Mouse (Mus musculus): Measurements from ENCODE around the gene Ms4a4d. TPM values are rescaled to one million over a fixed set of nuclear protein-coding genes. Genes with fewer than 3 reads are reported as not detected.

The Ms4a4d gene
- polyA plus RNA-seq, 1 experiment from 2014 or later, result 0.21 TPM

DNA sequence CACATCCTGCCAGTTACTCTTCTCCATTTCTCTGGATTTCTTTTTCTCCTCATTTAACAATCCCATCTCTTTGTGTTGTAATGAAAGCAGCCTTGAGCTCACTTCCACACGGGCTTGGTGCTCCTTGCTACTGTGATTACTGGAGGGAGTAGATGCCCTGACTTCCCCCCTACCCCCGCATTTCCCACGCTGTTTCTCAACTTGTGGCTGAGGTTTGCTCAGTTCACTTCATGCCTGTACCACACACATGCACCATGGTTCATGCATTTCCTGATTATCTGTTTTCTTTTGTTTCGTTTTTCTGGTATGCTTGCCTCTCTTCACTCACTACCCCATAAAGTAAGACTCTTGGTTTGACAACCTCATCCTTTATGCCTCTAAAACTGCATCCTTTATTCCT lies 52.6 kb downstream of the Ms4a4d start:
- H3K9me3 ChIP-seq (replicated peaks), result no peaks in the 10 kb centered on the region
- ATAC-seq (ENCODE audit: low read depth) (no peak), DNase-seq (no peak)
- H3K4me2 ChIP-seq, result no peak overlapping the region
- no peak overlapping the region for H3K9ac ChIP-seq
- H3K4me3 ChIP-seq (replicated peaks), result no peak overlapping the region
- 46% methylated on average over 4 of the region's 4 CpGs for WGBS (ENCODE audit: insufficient replicate concordance)
- H3K27ac ChIP-seq, result no peak overlapping the region
- H3K4me1 ChIP-seq (replicated peaks), result no peaks in the 10 kb centered on the region
- no peaks in the 10 kb centered on the region for H3K36me3 ChIP-seq
- H3K27me3 ChIP-seq, result no peaks in the 10 kb centered on the region

DNA sequence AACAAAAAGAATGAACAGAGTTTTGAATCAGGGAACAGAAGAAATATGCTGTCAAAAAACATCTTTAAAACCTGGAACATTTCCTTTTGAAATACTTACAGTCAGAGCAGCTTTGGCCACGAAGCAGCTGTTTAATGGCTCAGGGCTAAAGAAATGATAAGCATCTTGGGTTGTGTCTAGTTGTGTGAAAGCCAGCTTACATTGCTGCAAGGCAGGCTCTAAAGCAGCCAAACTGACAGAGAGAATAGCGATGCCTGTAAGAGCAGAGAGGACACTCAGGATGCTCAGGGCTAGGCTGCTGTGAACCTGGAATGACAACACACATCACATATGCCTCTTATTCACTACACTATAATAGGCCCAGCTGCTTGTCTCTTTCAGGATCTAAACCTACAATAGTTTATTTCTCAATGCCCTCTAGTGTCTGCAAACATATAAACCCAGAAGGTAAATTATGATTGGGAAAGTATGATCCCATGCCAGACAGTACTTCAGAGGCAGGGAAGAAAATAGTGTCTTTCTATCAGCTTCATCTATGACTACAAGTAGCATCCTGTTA lies 53.4 kb downstream of the Ms4a4d start:
- Histone ChIP-seq H3K4me3 (replicated peaks) (no peak overlapping the region), H3K9ac (no peak overlapping the region), H3K27me3 (no peaks in the 10 kb centered on the region), H3K4me1 (replicated peaks) (no peaks in the 10 kb centered on the region), H3K27ac (no peak overlapping the region), H3K4me2 (no peak overlapping the region), H3K36me3 (no peaks in the 10 kb centered on the region), H3K9me3 (replicated peaks) (no peaks in the 10 kb centered on the region)
- ATAC-seq (ENCODE audit: low read depth) (no peak), DNase-seq (no peak)
- 46% methylated on average over 2 of the region's 2 CpGs for WGBS (ENCODE audit: insufficient replicate concordance)

DNA sequence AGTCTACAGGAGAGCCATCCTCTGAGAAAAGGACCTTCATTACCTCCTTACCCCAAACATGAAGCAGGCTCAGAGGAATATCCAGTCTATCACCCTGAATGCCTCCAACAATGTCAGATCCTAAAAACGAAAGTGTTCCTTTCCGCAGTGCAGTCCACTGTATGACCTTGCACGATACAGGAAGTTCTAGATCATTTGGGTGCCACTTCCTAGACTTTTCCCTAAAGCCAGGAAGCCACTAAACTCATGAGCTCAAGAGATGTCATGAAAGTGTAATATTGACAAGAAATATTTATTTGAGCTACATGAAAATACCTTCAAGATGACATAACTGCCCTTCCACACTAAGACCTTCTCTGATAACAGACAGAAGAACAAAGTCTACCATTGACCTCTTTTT lies 64.7 kb downstream of the Ms4a4d start:
- Histone ChIP-seq H3K4me3 (replicated peaks) (no peak overlapping the region), H3K4me1 (replicated peaks) (no peaks in the 10 kb centered on the region), H3K36me3 (no peaks in the 10 kb centered on the region), H3K4me2 (no peak overlapping the region), H3K27ac (no peak overlapping the region), H3K27me3 (no peaks in the 10 kb centered on the region), H3K9me3 (replicated peaks) (no peaks in the 10 kb centered on the region), H3K9ac (no peak overlapping the region)
- 70% methylated on average over 3 of the region's 3 CpGs for WGBS (ENCODE audit: insufficient replicate concordance)
- ATAC-seq (ENCODE audit: low read depth) (no peak), DNase-seq (no peak)

DNA sequence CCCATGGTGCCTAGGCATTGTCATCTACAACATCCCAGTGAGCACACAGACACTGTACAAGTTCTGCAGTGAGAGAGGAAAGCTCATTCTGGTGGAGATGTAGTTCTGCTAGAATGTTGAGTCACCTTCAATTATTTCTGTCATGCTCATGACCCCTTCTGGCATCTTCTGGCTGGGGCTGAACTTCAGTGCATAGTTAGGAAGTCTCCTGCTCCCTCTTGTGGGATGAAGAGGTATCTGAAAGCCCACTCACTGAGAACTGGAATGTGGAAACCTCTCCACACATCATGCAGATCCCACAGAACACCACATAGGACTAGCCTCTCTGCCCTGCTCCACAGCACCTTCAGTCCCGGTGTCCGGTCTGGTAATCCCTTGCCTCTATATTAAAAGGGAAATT lies 65.4 kb downstream of the Ms4a4d start:
- no peak overlapping the region for H3K9ac ChIP-seq
- ATAC-seq (ENCODE audit: low read depth), result no peak
- WGBS (ENCODE audit: insufficient replicate concordance), result 72% methylated on average over 2 of the region's 2 CpGs
- H3K36me3 ChIP-seq, result no peaks in the 10 kb centered on the region
- H3K4me1 ChIP-seq (replicated peaks), result no peaks in the 10 kb centered on the region
- H3K27me3 ChIP-seq, result no peaks in the 10 kb centered on the region
- no peak overlapping the region for H3K4me2 ChIP-seq
- no peaks in the 10 kb centered on the region for H3K9me3 ChIP-seq (replicated peaks)
- no peak overlapping the region for H3K4me3 ChIP-seq (replicated peaks)
- H3K27ac ChIP-seq, result no peak overlapping the region
- no peak for DNase-seq

DNA sequence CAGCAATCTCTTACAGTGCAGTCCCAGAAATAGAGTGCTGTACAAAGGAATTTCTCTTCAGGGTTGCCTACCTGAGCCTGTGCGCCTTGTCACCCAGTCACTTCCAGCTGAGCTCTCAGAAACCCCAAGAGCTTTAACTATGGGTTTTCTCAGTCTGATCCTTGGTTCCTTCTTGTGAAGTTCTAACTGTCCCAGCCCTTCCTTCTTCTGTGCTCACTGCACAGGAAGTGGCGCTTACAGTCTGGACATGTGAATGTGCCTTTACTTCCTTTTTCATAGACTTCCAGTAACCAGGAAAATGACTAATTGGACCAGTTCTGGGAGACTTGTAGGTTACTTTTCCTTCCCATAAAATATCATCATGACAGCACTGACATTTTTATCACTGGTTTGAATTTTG lies 68.0 kb downstream of the Ms4a4d start, which contains the start of gene Ms4a6d:
Gene Ms4a6d, minus strand, starts transcription at position 247 of the 400 bp plus-strand sequence.
- Histone ChIP-seq H3K36me3 (no peaks in the 10 kb centered on the region), H3K9me3 (replicated peaks) (no peaks in the 10 kb centered on the region), H3K27ac (no peak within 1 kb of the TSS), H3K27me3 (no peaks in the 10 kb centered on the region), H3K4me1 (replicated peaks) (no peaks in the 10 kb centered on the region), H3K9ac (no peak within 1 kb of the TSS), H3K4me2 (no peak within 1 kb of the TSS), H3K4me3 (replicated peaks) (no peak within 1 kb of the TSS)
- DNase-seq, result no peak
- 56% methylated on average over 2 of the region's 2 CpGs for WGBS (ENCODE audit: insufficient replicate concordance)
- ATAC-seq (ENCODE audit: low read depth), result no peak

Other genes starting within 250 kb of the Ms4a4d start
- 0.03 TPM in 1 of 2 replicates, not detected in the other for gene Ms4a14, start 222.3 kb upstream of the Ms4a4d start, polyA plus RNA-seq (2015; fragmentation: Nextera tagmentation; extraction: Ambion mirVana)
- gene Ms4a7, start 200.7 kb upstream of the Ms4a4d start, polyA plus RNA-seq (2015; fragmentation: Nextera tagmentation; extraction: Ambion mirVana), result 1.1 and 1.5 TPM in 2 replicates
- gene Ms4a4a, start 161.3 kb upstream of the Ms4a4d start, polyA plus RNA-seq (2015; fragmentation: Nextera tagmentation; extraction: Ambion mirVana), result 0.63 and 1.3 TPM in 2 replicates
- gene Ms4a4c, start 132.0 kb upstream of the Ms4a4d start, polyA plus RNA-seq (2015; fragmentation: Nextera tagmentation; extraction: Ambion mirVana), result 0.78 and 0.83 TPM in 2 replicates
- gene Ms4a4b, start 93.2 kb upstream of the Ms4a4d start, polyA plus RNA-seq (2015; fragmentation: Nextera tagmentation; extraction: Ambion mirVana), result 0.39 and 0.58 TPM in 2 replicates
- gene Ms4a6c, start 67.4 kb upstream of the Ms4a4d start, polyA plus RNA-seq (2015; fragmentation: Nextera tagmentation; extraction: Ambion mirVana), result 5.2 and 5.7 TPM in 2 replicates
- not detected in 2 replicates for gene Gm8369, start 50.9 kb upstream of the Ms4a4d start, polyA plus RNA-seq (2015; fragmentation: Nextera tagmentation; extraction: Ambion mirVana)
- 2.2 and 2.5 TPM in 2 replicates for gene Ms4a6b, start 20.3 kb upstream of the Ms4a4d start, polyA plus RNA-seq (2015; fragmentation: Nextera tagmentation; extraction: Ambion mirVana)
- gene Ms4a6d, start 68.0 kb downstream of the Ms4a4d start, polyA plus RNA-seq (2015; fragmentation: Nextera tagmentation; extraction: Ambion mirVana), result 3.0 and 3.6 TPM in 2 replicates
- 0.90 and 1.3 TPM in 2 replicates for gene Ms4a2, start 86.9 kb downstream of the Ms4a4d start, polyA plus RNA-seq (2015; fragmentation: Nextera tagmentation; extraction: Ambion mirVana)
- 14.7 and 15.1 TPM in 2 replicates for gene Ms4a3, start 104.0 kb downstream of the Ms4a4d start, polyA plus RNA-seq (2015; fragmentation: Nextera tagmentation; extraction: Ambion mirVana)
- 0.49 TPM in 1 of 2 replicates, not detected in the other for gene Oosp2, start 123.8 kb downstream of the Ms4a4d start, polyA plus RNA-seq (2015; fragmentation: Nextera tagmentation; extraction: Ambion mirVana)
- gene Oosp1, start 154.3 kb downstream of the Ms4a4d start, polyA plus RNA-seq (2015; fragmentation: Nextera tagmentation; extraction: Ambion mirVana), result not detected in 2 replicates
- not detected in 2 replicates for gene Oosp3, start 160.3 kb downstream of the Ms4a4d start, polyA plus RNA-seq (2015; fragmentation: Nextera tagmentation; extraction: Ambion mirVana)
- not detected in 2 replicates for gene Gif, start 210.8 kb downstream of the Ms4a4d start, polyA plus RNA-seq (2015; fragmentation: Nextera tagmentation; extraction: Ambion mirVana)
- 53.8 and 55.6 TPM in 2 replicates for gene Mrpl16, start 233.6 kb downstream of the Ms4a4d start, polyA plus RNA-seq (2015; fragmentation: Nextera tagmentation; extraction: Ambion mirVana)

Data from liver, embryonic 13.5 days (tissue).